8 mouse cellular contexts compared by ENCODE assay signal in the genomic region with DNA sequence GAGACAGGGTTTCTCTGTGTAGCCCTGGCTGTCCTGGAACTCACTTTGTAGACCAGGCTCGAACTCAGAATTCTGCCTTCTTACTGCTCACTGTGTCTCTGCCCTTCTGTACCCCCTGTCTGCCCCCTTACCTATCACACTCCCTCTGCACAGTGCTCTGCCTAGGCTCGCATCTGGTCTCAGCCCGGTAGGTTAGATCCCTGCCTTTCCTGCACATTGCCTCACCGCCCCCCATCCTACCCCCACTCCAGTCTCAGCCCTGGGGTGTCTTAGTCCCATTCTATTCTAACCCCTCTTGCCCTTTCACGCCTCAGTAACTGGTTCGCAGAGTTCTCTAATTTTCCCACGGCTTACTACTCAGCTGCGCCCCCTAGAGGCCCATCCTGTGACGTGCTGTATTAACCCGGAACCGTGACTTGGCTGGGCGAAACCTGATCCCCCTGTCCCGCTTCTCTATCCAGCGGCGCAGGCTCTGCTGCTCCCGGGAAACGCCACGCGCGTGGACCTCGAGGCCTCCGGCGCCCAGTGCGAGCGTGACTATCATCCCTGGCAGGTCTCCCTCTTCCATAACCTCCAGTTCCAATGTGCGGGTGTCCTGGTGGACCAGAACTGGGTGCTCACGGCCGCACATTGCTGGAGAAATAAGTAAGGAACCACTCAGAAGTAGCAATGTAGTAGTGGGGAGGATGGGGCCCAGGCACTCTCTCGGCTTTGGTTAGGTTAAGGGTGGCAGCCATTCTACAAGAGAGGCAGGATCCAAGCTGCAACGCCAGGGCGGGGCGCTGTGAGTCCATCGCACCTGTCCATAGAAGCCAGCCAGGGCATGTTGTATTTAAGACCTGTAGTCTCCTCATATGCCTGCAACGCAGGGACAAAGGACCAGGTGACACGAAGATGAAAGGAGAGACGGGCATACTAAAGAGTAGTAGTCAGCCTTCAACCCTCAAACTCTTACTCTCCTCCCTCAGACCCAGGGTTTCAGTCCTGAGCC. TPM values are rescaled to one million over a fixed set of nuclear protein-coding genes. Genes with fewer than 3 reads are reported as not detected.
A peak's percentile ranks its signal among the peaks of the same experiment; 100 is the strongest.
DNase-seq lines count a peak whose midpoint lies in the region; ATAC-seq and TF ChIP-seq lines count a peak whose summit lies in the region.

No protein-coding gene starts in this region.

- peaks cover 10% of the 10 kb centered on the region for H3K9me3 ChIP-seq in G1E (replicated peaks)
- H3K9me3 ChIP-seq in hindbrain, embryonic 13.5 days: no peaks in the 10 kb centered on the region

- H3K4me2 ChIP-seq in hindbrain, embryonic 13.5 days: peak overlapping the region; percentile 66

- H3K27me3 ChIP-seq in G1E (ENCODE audit: insufficient read depth, low read length): no peaks in the 10 kb centered on the region; the same call in 1 of the 2 replicates
- H3K27me3 ChIP-seq in hindbrain, embryonic 13.5 days: peaks cover 18% of the 10 kb centered on the region

- no peaks in the 10 kb centered on the region for H3K36me3 ChIP-seq in G1E (replicated peaks)
- H3K36me3 ChIP-seq in hindbrain, embryonic 13.5 days: no peaks in the 10 kb centered on the region

- H3K4me1 ChIP-seq in G1E (ENCODE audit: insufficient read depth, low read depth, low read length): 0 out of 2 replicates have a peak, but pooled peaks cover 2% of the 10 kb centered on the region
- H3K4me1 ChIP-seq in hindbrain, embryonic 13.5 days (replicated peaks): peaks cover 8% of the 10 kb centered on the region

- DNase-seq in G1E (ENCODE audit: low spot score): no peak
- DNase-seq in cerebellum, adult 8-10 months: peak; percentile 7
- DNase-seq in frontal cortex, postnatal 25 days (ENCODE audit: low spot score in 2 of 2): peak; percentile 66 to 69
- DNase-seq in layer of hippocampus, postnatal 36 days: peak; percentile 60 to 62
- peak; percentile 72 to 74 for DNase-seq in right cerebral cortex, adult 2 months (ENCODE audit: low spot score in 2 of 2)
- peak; percentile 85 for DNase-seq in urinary bladder, postnatal 25 days (ENCODE audit: low spot score)

- H3K27ac ChIP-seq in hindbrain, embryonic 13.5 days: no peak overlapping the region

- no peak overlapping the region for H3K4me3 ChIP-seq in G1E (ENCODE audit: low read depth, low read length)
- H3K4me3 ChIP-seq in hindbrain, embryonic 13.5 days: peak overlapping the region; percentile 32

- H3K9ac ChIP-seq in hindbrain, embryonic 13.5 days: peak overlapping the region; percentile 65

- no peak for ATAC-seq in G1E (ENCODE audit: extremely low read depth, insufficient number of reproducible peaks, low FRiP score, poor library complexity, severe bottlenecking)
- ATAC-seq in hindbrain, embryonic 13.5 days (ENCODE audit: low FRiP score): peak; percentile 74
- peak; percentile 96 for ATAC-seq in megakaryocyte, adult 5-6 weeks (ENCODE audit: poor library complexity, severe bottlenecking)

- 0 out of 2 replicates have a peak, but pooled peaks have one; percentile 18 for TF ChIP-seq CTCF in G1E (IDR thresholded peaks at IDR 0.05; ENCODE audit: low read depth, low read length)

- WGBS in hindbrain, embryonic 13.5 days: 7% methylated on average over 36 of the region's 36 CpGs

RNA-seq across cellular contexts. Expression of a gene that starts 1.7 kb away (rescaled TPM):
- not detected in 2 replicates for total RNA-seq in G1E (2014; fragmentation: Nextera tagmentation)
- not detected in 2 replicates for total RNA-seq in G1E (2017)
- polyA plus RNA-seq in G1E (2012): not detected in 2 replicates
- polyA plus RNA-seq in hindbrain, embryonic 13.5 days (2015; fragmentation: Nextera tagmentation; extraction: Ambion mirVana): 0.18 TPM in 1 of 2 replicates, not detected in the other
- total RNA-seq in layer of hippocampus, postnatal 36 days (2021): under 1 TPM; 0.83 to 1.00 TPM
- not detected in 2 replicates for total RNA-seq in megakaryocyte, adult 5-6 weeks (2015)
- total RNA-seq in megakaryocyte, adult 5-6 weeks (2017): not detected in 2 replicates

RNA-seq across cellular contexts. Expression of a gene that starts 8.2 kb away (rescaled TPM):
- total RNA-seq in G1E (2014; fragmentation: Nextera tagmentation): not detected in 2 replicates
- not detected in 2 replicates for total RNA-seq in G1E (2017)
- not detected in 2 replicates for polyA plus RNA-seq in G1E (2012)
- polyA plus RNA-seq in hindbrain, embryonic 13.5 days (2015; fragmentation: Nextera tagmentation; extraction: Ambion mirVana): not detected in 2 replicates
- not detected for total RNA-seq in layer of hippocampus, postnatal 36 days (2021)
- not detected in 2 replicates for total RNA-seq in megakaryocyte, adult 5-6 weeks (2015)
- total RNA-seq in megakaryocyte, adult 5-6 weeks (2017): not detected in 2 replicates

RNA-seq across cellular contexts. Expression of a gene that starts 9.1 kb away (rescaled TPM):
- total RNA-seq in G1E (2014; fragmentation: Nextera tagmentation): not detected in 2 replicates
- total RNA-seq in G1E (2017): 0.06 TPM in 1 of 2 replicates, not detected in the other
- not detected in 2 replicates for polyA plus RNA-seq in G1E (2012)
- 0.18 TPM in 1 of 2 replicates, not detected in the other for polyA plus RNA-seq in hindbrain, embryonic 13.5 days (2015; fragmentation: Nextera tagmentation; extraction: Ambion mirVana)
- total RNA-seq in layer of hippocampus, postnatal 36 days (2021): not detected
- total RNA-seq in megakaryocyte, adult 5-6 weeks (2015): not detected in 2 replicates
- total RNA-seq in megakaryocyte, adult 5-6 weeks (2017): not detected in 2 replicates

RNA-seq across cellular contexts. Expression of a gene that starts 13.9 kb away (rescaled TPM):
- not detected in 2 replicates for total RNA-seq in G1E (2014; fragmentation: Nextera tagmentation)
- not detected in 2 replicates for total RNA-seq in G1E (2017)
- polyA plus RNA-seq in G1E (2012): not detected in 2 replicates
- polyA plus RNA-seq in hindbrain, embryonic 13.5 days (2015; fragmentation: Nextera tagmentation; extraction: Ambion mirVana): not detected in 2 replicates
- total RNA-seq in layer of hippocampus, postnatal 36 days (2021): not detected
- not detected in 2 replicates for total RNA-seq in megakaryocyte, adult 5-6 weeks (2015)
- total RNA-seq in megakaryocyte, adult 5-6 weeks (2017): not detected in 2 replicates

RNA-seq across cellular contexts. Expression of a gene that starts 14.8 kb away (rescaled TPM):
- total RNA-seq in G1E (2014; fragmentation: Nextera tagmentation): not detected in 2 replicates
- not detected in 2 replicates for total RNA-seq in G1E (2017)
- not detected in 2 replicates for polyA plus RNA-seq in G1E (2012)
- polyA plus RNA-seq in hindbrain, embryonic 13.5 days (2015; fragmentation: Nextera tagmentation; extraction: Ambion mirVana): 4.4 and 7.8 TPM in 2 replicates
- total RNA-seq in layer of hippocampus, postnatal 36 days (2021): 10 to 100 TPM; 25.4 to 31.7 TPM
- 10.4 and 13.7 TPM in 2 replicates for total RNA-seq in megakaryocyte, adult 5-6 weeks (2015)
- 5.0 and 10.2 TPM in 2 replicates for total RNA-seq in megakaryocyte, adult 5-6 weeks (2017)
